Mouse (Mus musculus): ENCODE measurements around the gene Csf2. TPM values are rescaled to one million over a fixed set of nuclear protein-coding genes. Genes with fewer than 3 reads are reported as not detected.

Gene Csf2
- total and polyA plus RNA-seq, 3 experiments = 0.79 to 2.4 (median 1.9) TPM

DNA sequence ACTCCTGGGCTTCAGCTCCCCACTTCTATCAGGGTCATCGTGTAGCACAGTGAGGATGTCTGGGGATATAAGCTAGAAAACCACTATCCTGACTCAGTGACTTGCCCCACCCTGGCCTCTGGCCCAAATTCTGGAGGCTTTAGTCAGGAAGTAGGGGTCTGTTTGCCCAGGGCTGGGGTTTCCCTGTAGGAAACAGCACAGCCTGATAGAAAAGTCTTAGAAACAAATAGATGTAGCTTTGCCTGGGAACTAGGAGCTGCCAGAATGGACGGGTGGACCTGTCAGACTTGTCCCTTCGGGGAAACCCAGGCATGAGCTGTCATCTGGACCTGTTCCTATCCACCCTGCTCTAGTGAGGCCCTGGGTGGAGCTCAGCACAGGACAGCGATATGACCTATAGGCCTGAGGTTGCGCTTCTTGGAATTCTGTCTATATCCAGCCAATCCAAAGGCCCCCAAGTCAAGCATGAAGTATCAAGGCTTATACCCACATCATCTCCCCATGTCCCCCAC, 24.9 kb downstream of the Csf2 start:
- Histone ChIP-seq H3K27me3 (replicated peaks) (peaks cover 2% of the 10 kb centered on the region), H3K4me2 (ENCODE audit: insufficient read depth, low read depth, poor library complexity, severe bottlenecking) (peak overlapping the region; percentile 14; the same call in 1 of the 2 replicates), H3K36me3 (replicated peaks in 1 of 2; ENCODE audit: control insufficient read depth in 1 of 2, insufficient read depth in 1 of 2, low read length in 1 of 2) (no peaks in the 10 kb centered on the region), H3K4me1 (ENCODE audit: control insufficient read depth in 1 of 2, insufficient read depth in 2 of 2) (peaks cover 71 to 88% of the 10 kb centered on the region in 2 experiments), H3K27ac (ENCODE audit: insufficient read depth, low read depth) (peak overlapping the region; percentile 70), H3K4me3 (replicated peaks in 1 of 3; ENCODE audit: low read depth in 2 of 3, low read length in 2 of 3, poor library complexity in 1 of 3) (peak overlapping the region in 1 of 3 experiments; percentile 0), H3K79me2 (replicated peaks; ENCODE audit: control insufficient read depth, extremely low read depth, insufficient read depth, poor library complexity, severe bottlenecking) (no peaks in the 10 kb centered on the region), H3K9me3 (replicated peaks; ENCODE audit: low read length) (no peaks in the 10 kb centered on the region), H3K9ac (ENCODE audit: insufficient read depth, low read depth) (no peak overlapping the region)
- dilution Hi-C loops (cut with MboI; ENCODE audit: extremely low pct_ligation_motif_present, extremely low pct_unique_long_range_greater_than_20kb, low sequenced_read_pairs) = no loop called here
- in situ Hi-C loops (cut with MboI; ENCODE audit: low pct_ligation_motif_present, low pct_unique_long_range_greater_than_20kb, low sequenced_read_pairs) = no loop called here
- no peak for DNase-seq (ENCODE audit: extremely low read depth)
- TF ChIP-seq CHD1 (IDR thresholded peaks at IDR 0.05; ENCODE audit: low read depth, low read length) (no peak), IRF4 (IDR thresholded peaks at IDR 0.05; ENCODE audit: low read depth, low read length) (peak; percentile 23; the same call in 1 of the 2 replicates)

DNA sequence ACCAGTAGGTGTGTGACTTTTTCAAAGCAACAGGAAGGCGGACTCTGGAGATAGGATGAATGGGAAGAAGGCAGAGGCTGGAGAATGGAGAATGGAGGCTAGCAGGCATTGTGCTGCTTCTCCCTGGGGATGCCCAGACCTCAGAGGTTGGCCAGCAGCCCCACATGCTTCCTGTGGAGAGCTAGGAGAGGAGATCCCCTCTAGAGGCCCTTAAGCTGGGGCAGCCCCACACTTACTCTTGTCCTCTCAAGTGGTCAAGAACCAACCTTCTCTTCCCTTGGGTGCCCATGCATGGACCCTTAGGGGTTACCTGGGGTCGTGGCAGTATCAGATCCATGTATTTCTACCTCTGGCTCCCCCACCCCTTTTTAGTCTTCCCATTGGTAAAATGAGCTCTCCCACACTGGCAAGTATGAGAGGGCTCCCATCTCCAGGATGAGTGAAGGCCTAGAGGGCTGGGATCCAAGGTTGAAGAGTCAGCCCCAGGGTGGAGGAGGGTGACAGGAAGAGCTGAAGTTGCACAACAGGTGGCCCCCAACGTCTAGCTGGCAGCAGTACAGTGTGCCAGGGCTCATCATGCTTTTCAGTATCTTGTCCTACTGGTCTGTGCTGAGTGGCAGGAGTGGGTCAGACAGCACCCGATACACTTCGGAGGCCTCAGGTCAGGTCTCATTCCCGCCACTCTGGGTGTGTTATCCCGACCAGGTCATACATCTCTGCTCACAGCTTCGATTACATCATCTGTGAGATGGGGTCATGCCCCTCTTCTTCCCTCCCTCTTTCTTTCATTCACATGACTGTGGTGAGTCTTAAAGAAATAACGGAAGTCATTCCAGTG, 25.6 kb downstream of the Csf2 start:
- DNase-seq (ENCODE audit: extremely low read depth) = peak; percentile 60
- Histone ChIP-seq H3K79me2 (replicated peaks; ENCODE audit: control insufficient read depth, extremely low read depth, insufficient read depth, poor library complexity, severe bottlenecking) (no peaks in the 10 kb centered on the region), H3K9ac (ENCODE audit: insufficient read depth, low read depth) (no peak overlapping the region), H3K27ac (ENCODE audit: insufficient read depth, low read depth) (peak overlapping the region; percentile 70), H3K4me2 (ENCODE audit: insufficient read depth, low read depth, poor library complexity, severe bottlenecking) (peak overlapping the region; percentile 14), H3K27me3 (replicated peaks) (peaks cover 2% of the 10 kb centered on the region), H3K4me3 (replicated peaks in 1 of 3; ENCODE audit: low read depth in 2 of 3, low read length in 2 of 3, poor library complexity in 1 of 3) (no peak overlapping the region), H3K9me3 (replicated peaks; ENCODE audit: low read length) (no peaks in the 10 kb centered on the region), H3K36me3 (replicated peaks in 1 of 2; ENCODE audit: control insufficient read depth in 1 of 2, insufficient read depth in 1 of 2, low read length in 1 of 2) (no peaks in the 10 kb centered on the region), H3K4me1 (ENCODE audit: control insufficient read depth in 1 of 2, insufficient read depth in 2 of 2) (peaks cover 78 to 95% of the 10 kb centered on the region in 2 experiments)
- in situ Hi-C loops (cut with MboI; ENCODE audit: low pct_ligation_motif_present, low pct_unique_long_range_greater_than_20kb, low sequenced_read_pairs) = no loop called here
- dilution Hi-C loops (cut with MboI; ENCODE audit: extremely low pct_ligation_motif_present, extremely low pct_unique_long_range_greater_than_20kb, low sequenced_read_pairs) = no loop called here
- no peak for TF ChIP-seq E2F4 (IDR thresholded peaks at IDR 0.05; ENCODE audit: insufficient replicate concordance, low read depth, low read length)
- TF ChIP-seq ZC3H11A (IDR thresholded peaks at IDR 0.05; ENCODE audit: low read depth, low read length) = no peak
- peak; percentile 97 for TF ChIP-seq EP300 (IDR thresholded peaks at IDR 0.05; ENCODE audit: low read length)
- TF ChIP-seq UBTF (IDR thresholded peaks at IDR 0.05; ENCODE audit: low read depth, low read length) = 0 out of 2 replicates have a peak, but pooled peaks have one; percentile 56
- peak; percentile 98 for TF ChIP-seq TCF12 (IDR thresholded peaks at IDR 0.05; ENCODE audit: low read depth, low read length)
- TF ChIP-seq ELF1 (IDR thresholded peaks at IDR 0.05; ENCODE audit: low read depth, low read length) = no peak; the same call in 1 of the 2 replicates
- no peak for TF ChIP-seq USF2 (conservative IDR thresholded peaks at IDR 0.05; ENCODE audit: low read depth, low read length)
- TF ChIP-seq MAX (IDR thresholded peaks at IDR 0.05; ENCODE audit: low read length) = peak; percentile 81
- TF ChIP-seq PAX5 (IDR thresholded peaks at IDR 0.05; ENCODE audit: low read length) = no peak
- peak; percentile 94 for TF ChIP-seq ETS1 (conservative IDR thresholded peaks at IDR 0.05; ENCODE audit: low read depth, low read length)
- no peak for TF ChIP-seq USF1 (IDR thresholded peaks at IDR 0.05; ENCODE audit: low read depth, low read length)
- TF ChIP-seq RAD21 (IDR thresholded peaks at IDR 0.05; ENCODE audit: low read depth, low read length) = no peak; the same call in 1 of the 2 replicates
- peak; percentile 94 for TF ChIP-seq MEF2A (IDR thresholded peaks at IDR 0.05; ENCODE audit: borderline replicate concordance, low read depth, low read length)
- no peak for TF ChIP-seq CHD1 (IDR thresholded peaks at IDR 0.05; ENCODE audit: low read depth, low read length)
- TF ChIP-seq MYC (IDR thresholded peaks at IDR 0.05; ENCODE audit: low read depth, low read length) = peak; percentile 63; the same call in 1 of the 2 replicates
- peak; percentile 83 for TF ChIP-seq CHD2 (IDR thresholded peaks at IDR 0.05; ENCODE audit: low read length)
- TF ChIP-seq TBP (conservative IDR thresholded peaks at IDR 0.05; ENCODE audit: low read depth, low read length) = no peak
- peak; percentile 90 for TF ChIP-seq MAFK (IDR thresholded peaks at IDR 0.05; ENCODE audit: insufficient replicate concordance, low read length)
- no peak for TF ChIP-seq CTCF (conservative IDR thresholded peaks at IDR 0.05 in 1 of 2, IDR thresholded peaks at IDR 0.05 in 1 of 2; ENCODE audit: low read depth in 2 of 2, low read length in 2 of 2)
- peak; percentile 75 for TF ChIP-seq SIN3A (IDR thresholded peaks at IDR 0.05; ENCODE audit: low read length)
- TF ChIP-seq MAZ (IDR thresholded peaks at IDR 0.05; ENCODE audit: low read depth, low read length) = peak; percentile 72; the same call in 1 of the 2 replicates
- TF ChIP-seq JUND (conservative IDR thresholded peaks at IDR 0.05; ENCODE audit: low read depth, low read length) = no peak
- no peak for TF ChIP-seq GABPA (IDR thresholded peaks at IDR 0.05; ENCODE audit: insufficient replicate concordance, low read depth, low read length)
- no peak; the same call in 1 of the 2 replicates for TF ChIP-seq NRF1 (IDR thresholded peaks at IDR 0.05; ENCODE audit: low read depth, low read length)
- no peak for TF ChIP-seq POLR2A (IDR thresholded peaks at IDR 0.05; ENCODE audit: low read depth, low read length)
- TF ChIP-seq RCOR1 (conservative IDR thresholded peaks at IDR 0.05; ENCODE audit: low read depth, low read length) = peak; percentile 96
- no peak for TF ChIP-seq ZKSCAN1 (IDR thresholded peaks at IDR 0.05; ENCODE audit: borderline replicate concordance, low read depth, low read length)
- TF ChIP-seq POLR2AphosphoS2 (IDR thresholded peaks at IDR 0.05; ENCODE audit: low read depth, low read length) = no peak
- 0 out of 2 replicates have a peak, but pooled peaks have one; percentile 23 for TF ChIP-seq NELFE (IDR thresholded peaks at IDR 0.05; ENCODE audit: low read depth, low read length)
